Mouse (Mus musculus) heart, embryonic 14.5 days (tissue): ENCODE results near the gene Fam117b. TPM values are rescaled to one million over a fixed set of nuclear protein-coding genes. Genes with fewer than 3 reads are reported as not detected.
A peak's percentile ranks its signal among the peaks of the same experiment; 100 is the strongest.

ENCODE experiments used
- ATAC-seq: fragments of 200-750 bp; cut with Nextera tagmentation; 2 replicates; pipeline ENCODE4 v1.8.0; 2017; ENCODE audit warnings: low read depth, moderate TSS enrichment; ENCODE audit not compliant: insufficient number of reproducible peaks, insufficient read depth, low FRiP score
- H3K27ac ChIP-seq, 2 experiments: fragments of 200-500 bp in 1 of 2; fragments of 300-500 bp in 1 of 2; sonication (generic) in 1 of 2; replicated peaks in 1 of 2; 2 replicates each; pipeline ENCODE4 v1.5.1; 2012 to 2014; ENCODE audit warnings: low read depth in 2 of 2, low read length in 2 of 2, control low read depth in 1 of 2, mild to moderate bottlenecking in 1 of 2, mixed read lengths in 1 of 2; ENCODE audit not compliant: control insufficient read depth in 1 of 2, insufficient read depth in 1 of 2
- H3K27me3 ChIP-seq: fragments of 300-500 bp; sonication (generic); 2 replicates; pipeline ENCODE4 v1.6.1; 2014; ENCODE audit warnings: mild to moderate bottlenecking, low read length, control low read depth; ENCODE audit not compliant: control insufficient read depth, insufficient read depth
- H3K36me3 ChIP-seq: fragments of 300-500 bp; sonication (generic); 2 replicates; pipeline ENCODE4 v1.6.1; 2014; ENCODE audit warnings: mild to moderate bottlenecking, control low read depth, low read length, mixed read lengths; ENCODE audit not compliant: control insufficient read depth, insufficient read depth
- H3K4me1 ChIP-seq, 2 experiments: fragments of 200-500 bp in 1 of 2; fragments of 300-500 bp in 1 of 2; sonication (generic) in 1 of 2; 2 replicates each; pipeline ENCODE4 v1.6.1; 2012 to 2014; ENCODE audit warnings: low read length in 2 of 2, control low read depth in 1 of 2, mixed read lengths in 1 of 2; ENCODE audit not compliant: control insufficient read depth in 2 of 2, insufficient read depth in 2 of 2
- H3K4me2 ChIP-seq: fragments of 300-500 bp; sonication (generic); 2 replicates; pipeline ENCODE4 v1.6.1; 2014; ENCODE audit warnings: mild to moderate bottlenecking, low read length
- H3K4me3 ChIP-seq, 2 experiments: fragments of 200-500 bp in 1 of 2; fragments of 300-500 bp in 1 of 2; sonication (generic) in 1 of 2; 2 replicates each; pipeline ENCODE4 v1.5.1; 2012 to 2014; ENCODE audit warnings: low read length in 2 of 2, mild to moderate bottlenecking in 2 of 2, control low read depth in 1 of 2, low read depth in 1 of 2, moderate library complexity in 1 of 2; ENCODE audit not compliant: control insufficient read depth in 1 of 2, insufficient read depth in 1 of 2
- H3K9ac ChIP-seq: fragments of 300-500 bp; sonication (generic); 2 replicates; pipeline ENCODE4 v1.6.1; 2014; ENCODE audit warnings: mild to moderate bottlenecking, low read length
- H3K9me3 ChIP-seq: fragments of 300-500 bp; sonication (generic); 2 replicates; pipeline ENCODE4 v1.6.1; 2016; ENCODE audit warnings: low read length, control low read depth; ENCODE audit not compliant: control insufficient read depth
- WGBS: fragments of 180-500 bp; shearing (Covaris S2); extraction: QIAGEN DNeasy Blood & Tissue Kit; methylation state at CpG from one replicate; pipeline ENCODE4 v1.1.7; 2014; 5-methylcytosine and 5-hydroxymethylcytosine counted together
- polyA plus RNA-seq: library from polyadenylated mRNA; unstranded; fragments of >200 nt; fragmentation: Nextera tagmentation; extraction: Ambion mirVana; gene quantifications from 2 replicates; pipeline ENCODE4 v1.2.1, GENCODE M21; 2014

Fam117b gene
- polyA plus RNA-seq, 1 experiment from 2014 or later: 6.8 TPM

DNA sequence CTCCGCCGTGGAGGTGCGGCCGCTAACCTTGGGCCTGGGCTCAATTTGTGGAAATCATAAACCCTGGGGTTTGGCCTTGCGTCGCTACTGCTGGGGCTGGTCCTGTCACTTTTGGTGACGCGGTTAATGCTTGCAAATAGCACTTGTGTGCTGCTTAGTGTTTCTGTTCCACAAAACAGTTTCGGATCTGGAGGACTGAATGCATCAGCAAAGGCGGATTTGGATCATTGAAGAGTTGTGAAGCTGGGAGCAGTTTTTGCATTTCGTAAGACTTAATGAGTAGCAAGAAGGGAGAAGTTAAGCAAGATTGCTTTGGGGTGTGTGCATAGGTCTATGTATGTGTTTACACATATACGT is 1.0 kb downstream of the Fam117b start:
- Histone ChIP-seq H3K27ac (peak overlapping the region in 1 of 2 experiments; percentile 87; a peak in 2 of 4 replicates), H3K27me3 (no peaks in the 10 kb centered on the region), H3K4me1 (peaks cover 2 to 27% of the 10 kb centered on the region in 2 experiments), H3K9ac (peak overlapping the region; percentile 83), H3K9me3 (no peaks in the 10 kb centered on the region), H3K4me2 (peak overlapping the region; percentile 78), H3K4me3 (peak overlapping the region; percentile 59 to 98), H3K36me3 (no peaks in the 10 kb centered on the region)
- ATAC-seq: no peak
- WGBS: 5% methylated on average over 12 of the region's 12 CpGs

DNA sequence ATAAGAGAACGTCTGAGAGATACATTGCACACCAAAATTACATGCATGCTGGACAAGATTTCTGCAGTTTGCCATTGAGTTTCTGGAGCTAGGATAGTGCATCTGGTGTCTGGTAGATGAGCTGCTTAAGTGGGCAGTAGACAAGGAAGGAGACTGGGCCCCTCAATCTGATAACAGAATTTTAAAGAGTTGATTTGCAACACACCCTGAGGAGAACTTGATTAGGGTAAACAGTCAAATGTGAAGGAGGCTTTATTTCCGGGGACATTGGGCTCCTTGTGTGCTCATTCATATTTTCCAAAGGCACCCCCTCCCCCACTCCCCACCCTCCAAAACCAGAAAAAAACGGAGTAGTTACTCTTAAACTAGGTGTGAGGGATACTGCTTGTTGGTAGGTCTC is 2.0 kb downstream of the Fam117b start:
- H3K4me1 ChIP-seq: peaks cover 2 to 27% of the 10 kb centered on the region in 2 experiments
- H3K9ac ChIP-seq: 0 out of 2 replicates have a peak overlapping the region, but pooled peaks have one; percentile 47
- H3K27ac ChIP-seq: no peak overlapping the region
- H3K4me2 ChIP-seq: peak overlapping the region; percentile 78
- no peak overlapping the region; a peak in 1 of 4 replicates for H3K4me3 ChIP-seq
- H3K27me3 ChIP-seq: no peaks in the 10 kb centered on the region
- no peak for ATAC-seq
- no peaks in the 10 kb centered on the region for H3K36me3 ChIP-seq
- WGBS: 49% methylated on average over 3 of the region's 3 CpGs
- H3K9me3 ChIP-seq: no peaks in the 10 kb centered on the region

DNA sequence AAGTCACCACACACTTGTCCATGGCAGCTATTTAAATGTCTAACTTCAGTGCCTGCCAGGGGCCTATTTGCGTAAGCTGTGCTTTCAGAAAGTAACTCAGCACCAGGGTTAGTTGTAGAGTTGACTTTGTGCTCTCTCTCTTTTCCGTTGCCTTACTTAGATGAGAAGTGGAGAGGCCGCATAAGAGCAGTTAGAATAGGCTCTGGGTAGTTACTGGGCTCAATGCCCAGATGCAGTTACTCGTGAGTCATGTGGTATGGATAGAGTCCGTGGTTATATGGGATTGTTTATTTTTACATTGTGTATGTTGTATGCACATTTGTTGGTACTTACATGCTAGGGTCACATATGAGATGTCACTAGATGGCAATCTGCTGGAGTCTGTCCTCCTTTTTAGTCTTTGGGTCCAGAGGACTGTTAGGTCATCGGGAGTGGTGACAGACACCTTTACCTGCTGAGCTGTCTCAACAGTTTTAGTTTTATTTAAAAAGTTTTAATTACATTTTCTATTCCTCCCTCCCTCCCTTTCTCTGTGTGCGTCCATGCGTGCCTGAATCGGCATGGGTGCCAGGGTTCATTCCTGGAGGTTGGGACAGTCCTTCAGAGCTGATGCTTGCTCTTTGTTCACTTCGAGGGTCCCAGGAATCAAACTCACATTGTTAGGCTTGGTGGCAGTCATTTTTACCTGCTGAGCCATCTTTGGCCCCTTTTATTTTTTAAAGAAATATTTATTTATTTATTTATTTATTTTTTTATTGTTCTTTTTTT is 3.2 kb downstream of the Fam117b start:
- 52% methylated on average over 10 of the region's 10 CpGs for WGBS
- peak overlapping the region; percentile 47 for H3K4me2 ChIP-seq

DNA sequence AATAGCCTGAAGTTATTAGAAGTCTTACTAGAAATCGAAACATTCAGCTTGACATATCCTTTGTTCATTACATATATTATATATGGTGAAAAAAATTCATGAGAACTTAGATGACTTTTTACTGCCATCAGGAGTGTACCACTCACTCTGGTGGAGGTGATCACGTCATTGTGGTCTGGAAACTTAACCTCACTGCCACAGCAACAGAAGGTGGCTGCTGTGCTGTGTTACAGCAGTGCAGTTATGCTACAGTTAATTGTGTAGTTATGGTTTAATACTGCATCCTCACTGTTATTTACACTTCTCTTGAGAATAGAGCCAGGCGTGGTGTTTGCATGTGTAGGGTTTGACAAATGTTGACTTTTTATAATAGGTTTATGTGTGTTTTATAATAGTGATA is 4.6 kb downstream of the Fam117b start:
- Histone ChIP-seq H3K4me2 (no peak overlapping the region), H3K27ac (no peak overlapping the region), H3K9ac (no peak overlapping the region), H3K9me3 (no peaks in the 10 kb centered on the region), H3K27me3 (no peaks in the 10 kb centered on the region), H3K36me3 (no peaks in the 10 kb centered on the region), H3K4me1 (peaks cover 2 to 27% of the 10 kb centered on the region in 2 experiments), H3K4me3 (no peak overlapping the region)
- 75% methylated on average over 3 of the region's 3 CpGs for WGBS
- ATAC-seq: no peak

More for the DNA sequence above, 3.2 kb downstream of the Fam117b start:
- Histone ChIP-seq H3K36me3 (no peaks in the 10 kb centered on the region), H3K4me1 (peaks cover 2 to 27% of the 10 kb centered on the region in 2 experiments), H3K9ac (peak overlapping the region; percentile 13; the same call in 1 of the 2 replicates), H3K27me3 (no peaks in the 10 kb centered on the region), H3K9me3 (no peaks in the 10 kb centered on the region), H3K4me3 (no peak overlapping the region), H3K27ac (peak overlapping the region; percentile 22 to 74; a peak in 3 of 4 replicates)
- no peak for ATAC-seq

DNA sequence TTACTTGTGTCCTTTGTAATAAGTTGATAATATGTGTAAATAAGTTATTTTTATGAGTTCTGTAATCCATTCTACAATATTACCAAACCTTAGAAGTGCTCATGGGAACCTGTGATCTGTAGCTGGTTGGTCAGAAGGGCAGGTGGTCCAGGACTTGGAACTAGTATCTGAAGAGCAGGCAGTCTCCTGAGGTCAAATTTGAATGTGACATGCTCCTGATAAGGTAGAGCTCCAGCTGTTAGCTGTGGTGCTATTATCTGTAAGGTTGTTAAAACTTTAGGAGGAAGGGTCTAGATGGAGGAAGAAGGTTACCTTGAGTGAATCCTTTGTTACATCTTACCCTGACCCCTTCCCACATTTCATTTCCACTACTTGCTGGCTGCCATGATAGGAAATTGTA is 5.3 kb downstream of the Fam117b start:
- Histone ChIP-seq H3K9me3 (no peaks in the 10 kb centered on the region), H3K36me3 (no peaks in the 10 kb centered on the region), H3K9ac (no peak overlapping the region), H3K4me1 (peaks cover 2 to 27% of the 10 kb centered on the region in 2 experiments), H3K4me2 (no peak overlapping the region), H3K27me3 (no peaks in the 10 kb centered on the region), H3K27ac (no peak overlapping the region), H3K4me3 (no peak overlapping the region)
- ATAC-seq: no peak

DNA sequence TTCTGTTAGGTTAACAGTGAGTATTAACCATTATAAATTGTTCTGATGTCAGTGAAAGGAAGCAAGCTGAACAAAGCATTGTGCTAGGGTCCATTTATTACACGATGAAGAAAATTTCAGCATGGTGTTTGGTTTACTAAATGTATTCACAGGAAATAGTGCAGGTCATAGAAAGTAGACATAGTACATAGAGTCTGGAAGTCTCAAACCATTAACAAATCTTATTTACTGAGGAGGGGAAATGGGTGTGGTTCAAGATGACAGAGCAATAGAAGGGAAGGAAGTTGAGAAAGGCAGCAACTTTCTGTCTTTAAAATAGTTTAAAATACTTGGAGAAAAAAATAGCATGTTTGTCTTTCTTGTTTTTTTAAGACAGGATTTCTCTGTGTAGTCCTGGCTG is 10.4 kb downstream of the Fam117b start:
- Histone ChIP-seq H3K4me2 (no peak overlapping the region), H3K36me3 (no peaks in the 10 kb centered on the region), H3K4me1 (no peaks in the 10 kb centered on the region), H3K27ac (0 out of 4 replicates have a peak overlapping the region, but pooled peaks of 1 of the 2 experiments have one; percentile 24), H3K9me3 (no peaks in the 10 kb centered on the region), H3K4me3 (no peak overlapping the region), H3K27me3 (no peaks in the 10 kb centered on the region), H3K9ac (no peak overlapping the region)
- ATAC-seq: no peak
- WGBS: 56% methylated on average over 1 of the region's 1 CpGs

DNA sequence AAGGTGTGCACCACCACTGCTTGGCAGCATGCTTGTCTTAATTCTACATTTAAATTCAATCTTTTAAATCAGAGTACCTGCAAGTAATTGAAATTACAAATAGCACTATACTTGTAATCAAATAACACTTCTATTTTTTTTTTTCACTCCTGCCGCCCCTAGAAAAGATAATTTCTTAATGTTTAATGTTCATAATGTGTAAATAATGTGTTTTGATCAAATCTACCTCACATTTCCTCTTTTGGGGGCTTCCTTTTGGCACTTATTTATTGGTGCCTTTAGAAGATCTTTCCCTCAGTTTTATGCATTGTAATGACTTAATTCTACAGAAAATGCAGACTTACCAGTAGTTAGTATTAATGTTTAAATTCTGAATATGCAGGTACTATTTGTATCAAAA is 10.9 kb downstream of the Fam117b start:
- Histone ChIP-seq H3K4me3 (no peak overlapping the region), H3K36me3 (no peaks in the 10 kb centered on the region), H3K9me3 (no peaks in the 10 kb centered on the region), H3K9ac (no peak overlapping the region), H3K4me2 (no peak overlapping the region), H3K4me1 (no peaks in the 10 kb centered on the region), H3K27me3 (no peaks in the 10 kb centered on the region), H3K27ac (no peak overlapping the region)
- WGBS: 83% methylated on average over 1 of the region's 1 CpGs
- no peak for ATAC-seq

DNA sequence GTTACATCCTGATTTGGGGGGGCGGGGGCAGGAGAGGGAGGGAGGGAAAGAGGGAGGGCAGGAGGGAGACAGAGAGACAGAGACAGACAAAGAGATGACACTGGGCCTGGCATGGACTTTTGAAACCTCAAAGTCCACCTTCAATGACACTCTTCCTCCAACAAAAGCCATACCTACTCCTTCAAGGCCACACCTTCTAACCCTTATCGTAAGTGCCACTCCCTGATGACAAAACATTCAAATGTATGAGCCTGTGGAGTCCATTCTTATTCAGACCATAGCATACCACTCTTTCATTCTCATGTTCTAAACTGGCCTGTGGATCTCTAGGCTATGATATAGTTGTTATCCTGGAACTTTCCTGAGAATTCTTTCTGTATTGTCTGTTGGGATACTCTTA is 11.6 kb downstream of the Fam117b start:
- Histone ChIP-seq H3K4me3 (no peak overlapping the region), H3K4me2 (no peak overlapping the region), H3K9me3 (no peaks in the 10 kb centered on the region), H3K4me1 (no peaks in the 10 kb centered on the region), H3K27ac (no peak overlapping the region), H3K9ac (no peak overlapping the region), H3K27me3 (no peaks in the 10 kb centered on the region), H3K36me3 (no peaks in the 10 kb centered on the region)
- 91% methylated on average over 2 of the region's 2 CpGs for WGBS
- ATAC-seq: no peak
